Mouse (Mus musculus): ENCODE results near the gene Ckmt2. TPM values are rescaled to one million over a fixed set of nuclear protein-coding genes. Genes with fewer than 3 reads are reported as not detected.
A peak's percentile ranks its signal among the peaks of the same experiment; 100 is the strongest.

Gene Ckmt2
- not detected in 2 replicates for total RNA-seq (2021)
- long read RNA-seq, result 0 reads

- no peak for DNase-seq
Measured at GRCm38 (mm10) chr13:91876741-91877349, at the start of gene Ckmt2. Gene Ckmt2 (minus strand): TSS chr13:91876885.

GRCm38 (mm10) chr13:91921010-91921409 lies 44.3 kb upstream of the Ckmt2 start:
- no peak for DNase-seq

GRCm38 (mm10) chr13:91918764-91919163 lies 42.1 kb upstream of the Ckmt2 start:
- no peak for DNase-seq

GRCm38 (mm10) chr13:91917835-91918234 lies 41.1 kb upstream of the Ckmt2 start:
- no peak for DNase-seq

- no peak for DNase-seq
Measured at GRCm38 (mm10) chr13:91916308-91916707, 39.6 kb upstream of the Ckmt2 start.

- DNase-seq, result no peak
Measured at GRCm38 (mm10) chr13:91915582-91916239, 39.0 kb upstream of the Ckmt2 start.

GRCm38 (mm10) chr13:91915192-91915581 lies 38.5 kb upstream of the Ckmt2 start:
- no peak for DNase-seq

- DNase-seq, result no peak
Measured at GRCm38 (mm10) chr13:91911652-91912051, 35.0 kb upstream of the Ckmt2 start.

- DNase-seq, result no peak
Measured at GRCm38 (mm10) chr13:91911211-91911610, 34.5 kb upstream of the Ckmt2 start.

- DNase-seq, result peak; percentile 81
Measured at GRCm38 (mm10) chr13:91908202-91908980, 31.7 kb upstream of the Ckmt2 start.

GRCm38 (mm10) chr13:91906338-91906737 lies 29.7 kb upstream of the Ckmt2 start:
- DNase-seq, result no peak

GRCm38 (mm10) chr13:91896476-91896875 lies 19.8 kb upstream of the Ckmt2 start:
- DNase-seq, result no peak

GRCm38 (mm10) chr13:91893132-91893531 lies 16.4 kb upstream of the Ckmt2 start:
- no peak for DNase-seq

- no peak for DNase-seq
Measured at GRCm38 (mm10) chr13:91890031-91890619, 13.4 kb upstream of the Ckmt2 start.

GRCm38 (mm10) chr13:91884714-91885386 lies 8.2 kb upstream of the Ckmt2 start:
- no peak for DNase-seq

- DNase-seq, result peak; percentile 37
Measured at GRCm38 (mm10) chr13:91881837-91882480, 5.3 kb upstream of the Ckmt2 start.

- DNase-seq, result no peak
Measured at GRCm38 (mm10) chr13:91880256-91880655, 3.6 kb upstream of the Ckmt2 start.

- no peak for DNase-seq
Measured at GRCm38 (mm10) chr13:91877996-91878395, 1.3 kb upstream of the Ckmt2 start.

GRCm38 (mm10) chr13:91877350-91877749 lies 665 bp upstream of the Ckmt2 start:
- DNase-seq, result no peak

- no peak for DNase-seq
Measured at GRCm38 (mm10) chr13:91875581-91875980, 1.1 kb downstream of the Ckmt2 start.

GRCm38 (mm10) chr13:91874565-91874964 lies 2.1 kb downstream of the Ckmt2 start:
- no peak for DNase-seq
